Mouse (Mus musculus) adrenal gland (tissue): ENCODE measurements around the gene Sim2.

Source experiments
- intact Hi-C: fragments of 180-260 bp; cut with DNase I; formaldehyde crosslinking; loops from one replicate; pipeline ENCODE4 v1.15.1; 2025
- microRNA-seq, 2 experiments: library from miRNA; unstranded; fragments of <30 nt; microRNA quantifications; one replicate each; pipeline ENCODE4; 2019

Gene Sim2

GRCm38 (mm10) chr16:94157819-94158218, 73.1 kb downstream of the Sim2 start:
- intact Hi-C loops: no loop called here

GRCm38 (mm10) chr16:94162000-94162399, 77.3 kb downstream of the Sim2 start:
- intact Hi-C loops: no loop called here

GRCm38 (mm10) chr16:94163051-94163450, 78.3 kb downstream of the Sim2 start:
- intact Hi-C loops: no loop called here

GRCm38 (mm10) chr16:94164236-94164635, 79.5 kb downstream of the Sim2 start:
- intact Hi-C loops: no loop called here

- intact Hi-C loops: no loop called here
These were observed 80.2 kb downstream of the Sim2 start for GRCm38 (mm10) chr16:94164978-94165377.

GRCm38 (mm10) chr16:94168655-94169545, 84.2 kb downstream of the Sim2 start:
- intact Hi-C loops: no loop called here

- intact Hi-C loops: no loop called here
These were observed 85.5 kb downstream of the Sim2 start for GRCm38 (mm10) chr16:94170218-94170617.

GRCm38 (mm10) chr16:94173361-94173760, 88.6 kb downstream of the Sim2 start:
- intact Hi-C loops: no loop called here

- intact Hi-C loops: no loop called here
These were observed 90.7 kb downstream of the Sim2 start for GRCm38 (mm10) chr16:94175366-94175986.

Small RNAs within 50 kb of the gene (microRNA-seq; reads per million reads assigned to microRNA genes)
- 0 reads per million in 2 experiments for gene Gm23062
